Mouse (Mus musculus) heart, postnatal 0 days (tissue): ENCODE data around the gene Flnc.

Experiments
- CTCF ChIP-seq: IDR thresholded peaks from 2 replicates; pipeline ENCODE4 v1.5.1; 2016; ENCODE audit warnings: antibody characterized with exemption, control low read depth, low read depth
- EP300 ChIP-seq: IDR thresholded peaks from 2 replicates; pipeline ENCODE4 v1.6.1; 2016; ENCODE audit warnings: antibody characterized with exemption, low read depth

- TF ChIP-seq EP300 (no peak), CTCF (no peak)
Observed at GRCm38 (mm10) chr6:29406412-29406811, 26.6 kb upstream of the Flnc start.
